Mouse (Mus musculus): ENCODE data around the gene Cbfa2t2.

GRCm38 (mm10) chr2:154532888-154533287 is 96.6 kb downstream of the Cbfa2t2 start:
- TF ChIP-seq CTCF (IDR thresholded peaks at IDR 0.05; ENCODE audit: control insufficient read depth, insufficient read depth, insufficient replicate concordance, low read depth, low read length) (no peak), POLR2A (IDR thresholded peaks at IDR 0.05; ENCODE audit: control insufficient read depth, low read depth, low read length) (no peak)

All from testis, adult 2 months (tissue).